Mouse (Mus musculus): ENCODE results near the gene Skida1. TPM values are rescaled to one million over a fixed set of nuclear protein-coding genes. Genes with fewer than 3 reads are reported as not detected.

Gene Skida1
- polyA plus RNA-seq, 1 experiment, result 4.8 TPM

DNA sequence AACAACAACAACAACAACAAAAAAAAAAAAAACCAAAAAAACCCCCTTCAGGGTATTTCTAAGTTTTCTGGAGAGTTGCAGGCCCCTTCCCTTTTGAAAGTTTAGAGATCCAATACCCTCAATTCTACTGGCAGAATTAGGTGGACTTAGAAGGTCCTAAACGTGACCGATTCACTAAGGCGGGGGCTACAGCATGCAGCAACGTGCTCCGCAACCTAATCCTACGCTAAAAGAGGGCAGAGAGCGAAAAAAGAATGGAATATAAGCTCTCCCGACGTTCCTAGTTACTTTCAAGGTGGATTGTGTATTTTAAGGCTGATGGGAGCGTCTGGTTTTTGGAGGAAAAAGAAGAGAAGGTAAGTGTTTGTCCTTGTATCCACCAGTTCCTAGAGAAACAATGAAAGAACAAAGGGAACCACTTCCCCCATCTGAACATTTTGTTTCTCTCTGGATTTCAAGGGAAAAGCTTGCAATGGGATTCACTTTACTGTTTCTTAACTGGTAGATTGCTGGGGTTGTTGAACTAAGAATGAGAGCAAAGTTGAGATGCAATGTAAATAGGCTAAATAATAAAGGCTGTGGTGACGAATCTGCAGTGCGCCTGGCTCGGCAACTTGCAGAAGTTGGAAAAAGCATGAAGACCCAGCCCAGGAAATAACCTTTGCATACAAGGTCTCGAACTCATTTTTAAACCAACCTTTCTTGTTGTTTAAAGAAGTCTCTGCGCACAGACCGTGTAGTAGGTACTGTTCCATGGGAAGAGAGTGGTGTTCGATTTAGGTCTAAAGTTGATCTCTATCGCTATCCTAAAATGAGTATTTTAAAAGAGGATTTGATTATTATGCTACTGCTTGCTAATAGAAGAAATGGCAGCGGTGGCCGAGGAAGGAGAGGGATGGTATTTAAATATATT, 6.4 kb upstream of the Skida1 start, which contains the start of gene Mllt10:
Gene Mllt10, plus strand, starts transcription at position 222 of the 913 bp plus-strand sequence.
- Histone ChIP-seq H3K4me1 (ENCODE audit: control insufficient read depth, insufficient read depth, low read length) (no peaks in the 10 kb centered on the region; the same call in 1 of the 2 replicates), H3K27ac (ENCODE audit: insufficient read depth, low read length) (peak within 1 kb of the TSS; percentile 82), H3K27me3 (ENCODE audit: control insufficient read depth, insufficient read depth, low read length) (no peaks in the 10 kb centered on the region), H3K4me3 (replicated peaks; ENCODE audit: insufficient read depth, low read depth, low read length) (peak within 1 kb of the TSS; percentile 85)
- 38% methylated on average over 20 of the region's 20 CpGs for WGBS
- no peak for DNase-seq
- TF ChIP-seq POLR2A (IDR thresholded peaks at IDR 0.05; ENCODE audit: borderline replicate concordance, insufficient read depth, low read length), result no peak
- TF ChIP-seq CTCF (IDR thresholded peaks at IDR 0.05; ENCODE audit: borderline replicate concordance, insufficient read depth, low read depth, low read length), result no peak

DNA sequence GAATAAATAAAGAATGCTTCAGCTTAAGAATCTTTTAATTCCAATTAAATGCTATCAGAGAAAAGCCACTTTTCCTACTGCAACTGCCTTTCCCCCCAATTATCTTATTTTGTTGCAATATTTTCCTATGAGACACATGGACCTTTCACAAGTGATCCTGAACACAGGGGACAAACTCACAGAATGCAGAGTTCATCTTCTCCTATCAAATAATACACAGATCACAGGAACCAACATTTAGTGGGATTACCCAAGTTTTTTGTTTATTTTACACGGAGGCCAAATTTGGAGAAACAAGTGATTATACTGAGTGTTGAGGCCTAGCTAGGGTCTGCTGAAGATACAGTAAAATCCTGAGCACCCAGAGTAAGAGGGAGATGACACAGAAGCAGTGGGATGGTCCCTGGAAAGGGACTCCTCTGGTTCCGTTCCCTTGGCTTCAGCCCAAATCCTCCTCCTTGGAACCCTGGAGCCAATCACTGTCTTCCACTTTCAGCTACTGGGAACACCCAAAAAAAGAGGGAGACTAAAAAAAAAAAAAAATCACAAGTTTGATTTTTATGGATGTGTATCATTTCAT, 5.2 kb upstream of the Skida1 start:
- Histone ChIP-seq H3K4me1 (ENCODE audit: control insufficient read depth, insufficient read depth, low read length) (no peaks in the 10 kb centered on the region; the same call in 1 of the 2 replicates), H3K4me3 (replicated peaks; ENCODE audit: insufficient read depth, low read depth, low read length) (no peak overlapping the region), H3K27ac (ENCODE audit: insufficient read depth, low read length) (no peak overlapping the region), H3K27me3 (ENCODE audit: control insufficient read depth, insufficient read depth, low read length) (no peaks in the 10 kb centered on the region)
- TF ChIP-seq POLR2A (IDR thresholded peaks at IDR 0.05; ENCODE audit: borderline replicate concordance, insufficient read depth, low read length), result no peak
- no peak for TF ChIP-seq CTCF (IDR thresholded peaks at IDR 0.05; ENCODE audit: borderline replicate concordance, insufficient read depth, low read depth, low read length)
- no peak for DNase-seq
- 54% methylated on average over 2 of the region's 2 CpGs for WGBS

DNA sequence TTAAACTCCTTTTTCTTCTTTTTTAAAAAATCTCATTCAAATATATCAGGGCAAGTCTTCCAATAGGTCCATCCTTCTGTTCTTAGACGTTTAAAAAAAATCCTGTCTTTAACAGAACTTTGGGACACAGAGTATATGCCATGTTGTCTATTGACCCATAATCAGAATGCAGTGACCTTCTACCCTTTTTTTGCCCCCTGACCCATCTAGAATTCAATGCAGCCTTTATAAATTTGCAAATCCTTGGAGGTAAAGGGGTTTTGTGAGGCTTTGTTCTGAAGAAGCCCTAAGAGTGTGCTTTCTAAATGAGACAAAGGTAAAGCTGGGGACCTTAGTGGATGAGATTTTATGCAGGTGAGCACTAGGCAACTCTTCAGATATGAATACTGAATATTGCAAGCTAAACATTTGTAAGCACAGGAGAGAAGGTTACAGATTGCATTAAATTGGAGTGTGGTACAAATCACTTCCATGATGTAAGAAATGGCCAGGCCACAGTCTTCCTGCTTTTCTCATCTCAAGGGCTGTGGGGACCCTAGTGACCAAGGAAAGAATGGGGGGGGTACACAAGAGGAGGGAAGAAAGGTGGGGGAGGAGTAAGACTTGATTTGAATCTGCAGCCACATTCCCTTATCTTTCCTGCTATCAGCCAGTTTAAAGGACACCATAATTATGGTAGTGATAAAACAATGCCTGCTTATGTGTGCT, 4.5 kb upstream of the Skida1 start:
- Histone ChIP-seq H3K4me1 (ENCODE audit: control insufficient read depth, insufficient read depth, low read length) (no peaks in the 10 kb centered on the region; the same call in 1 of the 2 replicates), H3K27me3 (ENCODE audit: control insufficient read depth, insufficient read depth, low read length) (no peaks in the 10 kb centered on the region), H3K4me3 (replicated peaks; ENCODE audit: insufficient read depth, low read depth, low read length) (no peak overlapping the region), H3K27ac (ENCODE audit: insufficient read depth, low read length) (no peak overlapping the region)
- no peak for DNase-seq
- 89% methylated on average over 1 of the region's 1 CpGs for WGBS
- TF ChIP-seq CTCF (IDR thresholded peaks at IDR 0.05; ENCODE audit: borderline replicate concordance, insufficient read depth, low read depth, low read length) (no peak), POLR2A (IDR thresholded peaks at IDR 0.05; ENCODE audit: borderline replicate concordance, insufficient read depth, low read length) (no peak)

DNA sequence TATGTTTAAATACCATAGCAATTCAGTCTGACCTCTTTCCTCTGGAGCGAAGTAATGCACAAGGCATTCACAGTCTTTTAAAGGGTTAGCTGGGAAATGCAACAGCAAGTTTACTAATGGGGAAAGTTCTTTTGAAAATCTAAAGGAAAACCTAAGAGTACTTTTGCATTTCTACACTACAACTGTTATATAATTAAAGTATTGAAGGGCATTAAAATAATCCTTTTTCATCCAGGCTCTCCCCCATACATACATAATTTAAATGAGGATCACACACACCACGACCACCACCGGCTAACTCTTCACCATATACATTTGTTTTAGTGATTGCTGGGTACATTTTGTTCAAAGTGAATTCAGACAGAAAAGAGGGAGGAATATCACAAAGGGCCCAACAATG, 3.7 kb upstream of the Skida1 start:
- no peak for TF ChIP-seq CTCF (IDR thresholded peaks at IDR 0.05; ENCODE audit: borderline replicate concordance, insufficient read depth, low read depth, low read length)
- TF ChIP-seq POLR2A (IDR thresholded peaks at IDR 0.05; ENCODE audit: borderline replicate concordance, insufficient read depth, low read length), result no peak
- 90% methylated on average over 3 of the region's 3 CpGs for WGBS
- no peak overlapping the region for H3K27ac ChIP-seq (ENCODE audit: insufficient read depth, low read length)
- H3K4me1 ChIP-seq (ENCODE audit: control insufficient read depth, insufficient read depth, low read length), result no peaks in the 10 kb centered on the region
- no peaks in the 10 kb centered on the region for H3K27me3 ChIP-seq (ENCODE audit: control insufficient read depth, insufficient read depth, low read length)
- no peak overlapping the region for H3K4me3 ChIP-seq (replicated peaks; ENCODE audit: insufficient read depth, low read depth, low read length)
- no peak for DNase-seq

DNA sequence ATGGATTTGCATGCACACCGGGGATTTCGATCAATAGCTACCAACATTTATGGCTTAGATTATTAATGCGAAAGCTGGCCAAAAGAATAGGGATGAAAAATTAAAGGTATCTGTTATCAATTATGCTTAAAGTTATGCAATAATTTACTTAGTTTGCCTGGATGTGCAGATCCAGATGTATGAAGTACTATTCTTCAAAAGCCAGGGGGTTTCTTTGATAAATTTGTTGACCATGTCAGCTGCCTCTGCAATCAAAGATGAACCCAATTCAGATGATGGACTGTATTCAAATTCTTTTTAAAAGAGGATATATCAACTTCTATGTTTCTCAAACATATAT, 3.0 kb upstream of the Skida1 start:
- H3K4me3 ChIP-seq (replicated peaks; ENCODE audit: insufficient read depth, low read depth, low read length), result no peak overlapping the region
- H3K4me1 ChIP-seq (ENCODE audit: control insufficient read depth, insufficient read depth, low read length), result no peaks in the 10 kb centered on the region
- no peaks in the 10 kb centered on the region for H3K27me3 ChIP-seq (ENCODE audit: control insufficient read depth, insufficient read depth, low read length)
- no peak for TF ChIP-seq POLR2A (IDR thresholded peaks at IDR 0.05; ENCODE audit: borderline replicate concordance, insufficient read depth, low read length)
- no peak for TF ChIP-seq CTCF (IDR thresholded peaks at IDR 0.05; ENCODE audit: borderline replicate concordance, insufficient read depth, low read depth, low read length)
- H3K27ac ChIP-seq (ENCODE audit: insufficient read depth, low read length), result no peak overlapping the region
- no peak for DNase-seq
- WGBS, result 98% methylated on average over 3 of the region's 3 CpGs

DNA sequence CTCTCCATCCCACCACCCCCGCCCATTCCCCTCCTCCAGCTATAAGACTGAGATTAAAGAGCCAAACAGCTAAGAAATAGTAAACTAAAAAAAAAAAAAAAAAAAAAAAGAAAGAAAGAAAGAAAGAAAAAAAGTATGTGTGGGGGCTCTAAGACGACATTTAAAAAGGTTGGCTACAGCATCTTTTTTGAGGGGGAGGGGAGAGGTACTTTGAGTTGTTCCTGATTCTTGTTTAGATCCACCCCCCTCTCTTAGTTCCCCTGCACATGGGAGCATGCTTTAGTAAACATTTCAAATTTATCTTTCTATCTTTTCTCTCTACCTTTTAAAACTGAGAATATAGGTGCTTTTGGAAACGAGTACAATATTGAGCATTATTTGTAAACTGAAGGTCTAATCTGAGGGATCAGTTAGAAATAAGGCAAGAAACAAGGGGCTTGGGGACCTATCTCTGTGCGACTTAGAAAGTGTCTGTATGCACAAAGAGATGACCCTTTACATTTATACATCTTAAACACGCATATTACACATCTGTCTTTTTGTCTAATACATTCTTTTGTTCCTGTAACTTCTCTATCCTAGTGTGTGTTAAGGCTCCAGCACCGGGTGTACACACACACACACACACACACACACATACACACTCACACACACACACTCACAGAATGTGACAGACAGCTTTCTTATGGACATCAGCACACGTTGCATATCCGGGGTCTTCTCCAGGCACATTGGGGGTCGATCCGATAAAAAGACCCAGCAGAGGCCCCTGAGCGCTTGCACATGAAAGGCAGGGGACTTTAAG, 2.4 kb upstream of the Skida1 start:
- 50% methylated on average over 11 of the region's 11 CpGs for WGBS
- no peaks in the 10 kb centered on the region for H3K4me1 ChIP-seq (ENCODE audit: control insufficient read depth, insufficient read depth, low read length)
- DNase-seq, result no peak
- H3K4me3 ChIP-seq (replicated peaks; ENCODE audit: insufficient read depth, low read depth, low read length), result no peak overlapping the region
- TF ChIP-seq POLR2A (IDR thresholded peaks at IDR 0.05; ENCODE audit: borderline replicate concordance, insufficient read depth, low read length), result no peak
- no peak for TF ChIP-seq CTCF (IDR thresholded peaks at IDR 0.05; ENCODE audit: borderline replicate concordance, insufficient read depth, low read depth, low read length)
- H3K27ac ChIP-seq (ENCODE audit: insufficient read depth, low read length), result no peak overlapping the region
- no peaks in the 10 kb centered on the region for H3K27me3 ChIP-seq (ENCODE audit: control insufficient read depth, insufficient read depth, low read length)

DNA sequence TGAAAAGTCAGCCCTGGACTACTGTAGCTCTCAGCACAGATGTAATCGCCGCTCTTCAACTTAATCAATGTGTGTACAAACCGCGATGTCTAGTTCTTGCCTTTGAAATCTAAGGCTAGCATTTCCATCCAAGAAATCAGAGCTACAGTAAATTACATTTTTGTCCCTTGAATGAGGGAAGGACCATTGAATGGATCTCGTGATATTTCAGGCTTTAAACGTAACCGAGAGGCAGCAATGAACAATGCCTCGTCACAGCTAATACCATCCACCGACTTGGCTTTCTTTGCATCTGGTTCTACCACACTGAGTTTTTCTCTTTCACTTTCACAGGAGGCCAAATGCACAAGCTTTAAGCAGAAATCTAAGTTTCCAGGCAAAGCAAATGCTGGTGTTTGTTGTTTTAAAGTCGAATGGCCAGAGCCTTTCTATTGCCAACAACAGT, 1.7 kb upstream of the Skida1 start:
- DNase-seq, result no peak
- TF ChIP-seq POLR2A (IDR thresholded peaks at IDR 0.05; ENCODE audit: borderline replicate concordance, insufficient read depth, low read length) (no peak), CTCF (IDR thresholded peaks at IDR 0.05; ENCODE audit: borderline replicate concordance, insufficient read depth, low read depth, low read length) (no peak)
- H3K4me3 ChIP-seq (replicated peaks; ENCODE audit: insufficient read depth, low read depth, low read length), result no peak overlapping the region
- H3K27me3 ChIP-seq (ENCODE audit: control insufficient read depth, insufficient read depth, low read length), result no peaks in the 10 kb centered on the region
- peaks cover 2% of the 10 kb centered on the region; the same call in 1 of the 2 replicates for H3K4me1 ChIP-seq (ENCODE audit: control insufficient read depth, insufficient read depth, low read length)
- no peak overlapping the region for H3K27ac ChIP-seq (ENCODE audit: insufficient read depth, low read length)
- WGBS, result 57% methylated on average over 10 of the region's 10 CpGs
